Comparison of ENCODE assay signal across 10 mouse cellular contexts in the genomic region with DNA sequence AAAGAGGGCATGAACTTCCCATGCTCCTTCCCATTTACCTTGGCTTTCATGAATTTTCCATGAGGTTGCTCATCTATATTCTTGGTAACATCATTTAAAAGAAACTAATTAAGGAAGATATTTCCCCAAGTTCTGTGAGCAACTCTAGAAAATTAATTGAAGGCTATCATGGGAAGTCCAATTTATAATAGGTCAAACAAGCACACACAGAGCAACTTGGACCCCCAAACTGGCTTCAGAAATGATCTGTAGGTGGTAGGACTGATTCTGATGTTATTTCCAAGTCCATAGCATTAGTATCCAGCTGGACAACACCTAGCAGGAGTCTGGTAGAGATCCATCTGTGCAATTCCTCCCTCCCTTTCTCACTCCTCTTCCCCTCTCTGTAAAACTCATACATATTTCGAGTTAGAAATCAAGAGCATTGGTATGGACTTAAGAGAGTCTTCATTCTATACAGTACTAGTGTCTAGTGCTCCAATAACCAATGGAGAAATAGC.
"Had no signal": no experiment of that assay in that cellular context is flagged by ENCODE, and none has a peak within 500 bp of the region (broad histone marks: within the 10 kb centered on the region; RNA-seq: fewer than 3 reads in every experiment).

No protein-coding gene starts in this region.

- DNase-seq: kidney, postnatal 25 days; layer of hippocampus, adult 9-11 months; liver; liver, embryonic 13.5 days; liver, postnatal 0 days; lung, postnatal 14 days; right cerebral cortex, postnatal 4 days; spleen, adult 18-20 months; thymus, adult 18-20 months; thymus, postnatal 14 days had no signal
